Mouse (Mus musculus) forebrain, postnatal 0 days (tissue): ENCODE measurements around the gene Prdm5. TPM values are rescaled to one million over a fixed set of nuclear protein-coding genes. Genes with fewer than 3 reads are reported as not detected.
A peak's percentile ranks its signal among the peaks of the same experiment; 100 is the strongest.

Experiments used
- ATAC-seq: fragments of 200-750 bp; cut with Nextera tagmentation; 2 replicates; pipeline ENCODE4 v1.8.0; 2017; ENCODE audit warnings: mild to moderate bottlenecking, moderate library complexity
- DNase-seq: peaks from one replicate; pipeline ENCODE4 v3.0.0-alpha.2; 2015
- H3K27ac ChIP-seq: fragments of 300-500 bp; sonication (generic); 2 replicates; pipeline ENCODE4 v1.5.1; 2014; ENCODE audit warnings: low read depth, mild to moderate bottlenecking, antibody characterized with exemption, low read length, moderate library complexity, mixed read lengths
- H3K27me3 ChIP-seq: fragments of 300-500 bp; sonication (generic); 2 replicates; pipeline ENCODE4 v1.6.1; 2014; ENCODE audit warnings: mild to moderate bottlenecking, low read length, mixed read lengths; ENCODE audit not compliant: insufficient read depth
- H3K36me3 ChIP-seq: fragments of 300-500 bp; sonication (generic); 2 replicates; pipeline ENCODE4 v1.6.1; 2014; ENCODE audit warnings: mild to moderate bottlenecking, moderate library complexity; ENCODE audit not compliant: insufficient read depth
- H3K4me1 ChIP-seq: fragments of 300-500 bp; sonication (generic); 2 replicates; pipeline ENCODE4 v1.6.1; 2014; ENCODE audit warnings: antibody characterized with exemption; ENCODE audit not compliant: insufficient read depth
- H3K4me2 ChIP-seq: fragments of 300-500 bp; sonication (generic); 2 replicates; pipeline ENCODE4 v1.6.1; 2014; ENCODE audit warnings: low read depth, mild to moderate bottlenecking, moderate library complexity
- H3K4me3 ChIP-seq: fragments of 300-500 bp; sonication (generic); 2 replicates; pipeline ENCODE4 v1.5.1; 2014; ENCODE audit warnings: low read depth, low read length, mixed read lengths
- H3K9ac ChIP-seq: fragments of 300-500 bp; sonication (generic); 2 replicates; pipeline ENCODE4 v1.6.1; 2014; ENCODE audit warnings: mild to moderate bottlenecking
- H3K9me3 ChIP-seq: fragments of 300-500 bp; sonication (generic); 2 replicates; pipeline ENCODE4 v1.6.1; 2016; ENCODE audit warnings: low read length
- CTCF ChIP-seq: sonication (generic); IDR thresholded peaks from 2 replicates; pipeline ENCODE4 v1.5.1; 2016; ENCODE audit warnings: antibody characterized with exemption, control low read depth, low read depth
- WGBS: fragments of 180-500 bp; shearing (Covaris S2); extraction: QIAGEN DNeasy Blood & Tissue Kit; methylation state at CpG from one replicate; pipeline ENCODE4 v1.1.7; 2014; 5-methylcytosine and 5-hydroxymethylcytosine counted together
- polyA plus RNA-seq: library from polyadenylated mRNA; unstranded; fragments of >200 nt; fragmentation: Nextera tagmentation; extraction: Ambion mirVana; gene quantifications from 2 replicates; pipeline ENCODE4 v1.2.1, GENCODE M21; 2015
- total RNA-seq: library from RNA; depleted of rRNA; stranded (reverse); fragments of >200 nt; gene quantifications from 2 replicates; pipeline ENCODE4 v1.2.3, GENCODE M21; 2014

Prdm5 gene
- total and polyA plus RNA-seq, 2 experiments from 2014 or later: 3.6 to 8.7 TPM

- H3K27ac ChIP-seq: no peak overlapping the region
- H3K9ac ChIP-seq: no peak overlapping the region
- no peaks in the 10 kb centered on the region; the same call in 1 of the 2 replicates for H3K4me1 ChIP-seq
- DNase-seq (peak; percentile 12), ATAC-seq (peak; percentile 77)
- no peak overlapping the region for H3K4me2 ChIP-seq
- no peak overlapping the region for H3K4me3 ChIP-seq
- H3K27me3 ChIP-seq: no peaks in the 10 kb centered on the region
- H3K36me3 ChIP-seq: no peaks in the 10 kb centered on the region
- WGBS: 39% methylated on average over 2 of the region's 2 CpGs
- TF ChIP-seq CTCF: no peak
- H3K9me3 ChIP-seq: no peaks in the 10 kb centered on the region
These were observed 14.3 kb upstream of the Prdm5 start for GRCm38 (mm10) chr6:65764459-65764858.

- no peaks in the 10 kb centered on the region for H3K36me3 ChIP-seq
- TF ChIP-seq CTCF: no peak
- ATAC-seq (peak; percentile 66), DNase-seq (peak; percentile 39)
- H3K4me1 ChIP-seq: no peaks in the 10 kb centered on the region; the same call in 1 of the 2 replicates
- no peak overlapping the region; the same call in 1 of the 2 replicates for H3K4me2 ChIP-seq
- no peak overlapping the region for H3K27ac ChIP-seq
- H3K27me3 ChIP-seq: no peaks in the 10 kb centered on the region
- no peak overlapping the region for H3K4me3 ChIP-seq
- H3K9me3 ChIP-seq: no peaks in the 10 kb centered on the region
- no peak overlapping the region for H3K9ac ChIP-seq
- WGBS: 7% methylated on average over 8 of the region's 8 CpGs
These were observed 13.7 kb upstream of the Prdm5 start for GRCm38 (mm10) chr6:65765057-65765456.

- Histone ChIP-seq H3K4me2 (no peak overlapping the region), H3K9ac (no peak overlapping the region), H3K9me3 (no peaks in the 10 kb centered on the region), H3K27ac (no peak overlapping the region), H3K4me1 (no peaks in the 10 kb centered on the region; the same call in 1 of the 2 replicates), H3K27me3 (no peaks in the 10 kb centered on the region), H3K4me3 (no peak overlapping the region), H3K36me3 (no peaks in the 10 kb centered on the region)
- no peak for ATAC-seq
- DNase-seq: no peak
- TF ChIP-seq CTCF: no peak
- WGBS: 89% methylated on average over 13 of the region's 13 CpGs
These were observed 12.9 kb upstream of the Prdm5 start for GRCm38 (mm10) chr6:65765752-65766397.

GRCm38 (mm10) chr6:65767911-65768310 is 10.9 kb upstream of the Prdm5 start:
- 81% methylated on average over 5 of the region's 5 CpGs for WGBS
- H3K27me3 ChIP-seq: no peaks in the 10 kb centered on the region
- TF ChIP-seq CTCF: no peak
- DNase-seq (no peak), ATAC-seq (no peak)
- no peak overlapping the region for H3K4me3 ChIP-seq
- H3K9me3 ChIP-seq: no peaks in the 10 kb centered on the region
- H3K4me2 ChIP-seq: no peak overlapping the region
- H3K36me3 ChIP-seq: no peaks in the 10 kb centered on the region
- H3K9ac ChIP-seq: no peak overlapping the region
- H3K4me1 ChIP-seq: no peaks in the 10 kb centered on the region; the same call in 1 of the 2 replicates
- H3K27ac ChIP-seq: no peak overlapping the region

GRCm38 (mm10) chr6:65773566-65773965 is 5.2 kb upstream of the Prdm5 start:
- Histone ChIP-seq H3K4me1 (0 out of 2 replicates have a peak, but pooled peaks cover 4% of the 10 kb centered on the region), H3K9ac (no peak overlapping the region), H3K9me3 (no peaks in the 10 kb centered on the region), H3K27ac (no peak overlapping the region), H3K36me3 (no peaks in the 10 kb centered on the region), H3K4me2 (no peak overlapping the region), H3K27me3 (no peaks in the 10 kb centered on the region), H3K4me3 (no peak overlapping the region)
- WGBS: 96% methylated on average over 4 of the region's 4 CpGs
- no peak for DNase-seq
- no peak for TF ChIP-seq CTCF
- no peak for ATAC-seq

- H3K27ac ChIP-seq: no peak overlapping the region
- 78% methylated on average over 4 of the region's 4 CpGs for WGBS
These were observed 973 bp downstream of the Prdm5 start for GRCm38 (mm10) chr6:65779689-65780233.

GRCm38 (mm10) chr6:65781441-65781840 is 2.7 kb downstream of the Prdm5 start:
- 87% methylated on average over 7 of the region's 7 CpGs for WGBS

More at GRCm38 (mm10) chr6:65779689-65780233, 973 bp downstream of the Prdm5 start:
- no peak for ATAC-seq
- DNase-seq: no peak
- no peak for TF ChIP-seq CTCF
- Histone ChIP-seq H3K36me3 (no peaks in the 10 kb centered on the region), H3K4me3 (no peak overlapping the region), H3K9ac (no peak overlapping the region), H3K4me2 (peak overlapping the region; percentile 85; the same call in 1 of the 2 replicates), H3K9me3 (no peaks in the 10 kb centered on the region), H3K4me1 (0 out of 2 replicates have a peak, but pooled peaks cover 5% of the 10 kb centered on the region), H3K27me3 (no peaks in the 10 kb centered on the region)

More at GRCm38 (mm10) chr6:65781441-65781840, 2.7 kb downstream of the Prdm5 start:
- H3K9ac ChIP-seq: no peak overlapping the region
- DNase-seq (no peak), ATAC-seq (no peak)
- no peaks in the 10 kb centered on the region for H3K36me3 ChIP-seq
- H3K4me3 ChIP-seq: no peak overlapping the region
- H3K9me3 ChIP-seq: no peaks in the 10 kb centered on the region
- H3K27ac ChIP-seq: no peak overlapping the region
- no peak overlapping the region for H3K4me2 ChIP-seq
- no peaks in the 10 kb centered on the region for H3K27me3 ChIP-seq
- no peak for TF ChIP-seq CTCF
- 0 out of 2 replicates have a peak, but pooled peaks cover 5% of the 10 kb centered on the region for H3K4me1 ChIP-seq
